Mouse (Mus musculus) E14TG2a.4 (cell line): ENCODE measurements around the gene Ffar2.

Experiments
- H3K27me3 ChIP-seq: 2 replicates; pipeline ENCODE4 v1.6.1; 2014; ENCODE audit warnings: low read length, control low read depth; ENCODE audit not compliant: insufficient read depth
- H3K36me3 ChIP-seq: 2 replicates; pipeline ENCODE4 v1.6.1; 2014; ENCODE audit warnings: low read length, control low read depth; ENCODE audit not compliant: insufficient read depth
- H3K4me1 ChIP-seq: replicated peaks from 2 replicates; pipeline ENCODE4 v1.6.1; 2014; ENCODE audit warnings: low read depth, low read length, control low read depth
- H3K4me3 ChIP-seq: replicated peaks from 2 replicates; pipeline ENCODE4 v1.5.1; 2014; ENCODE audit warnings: mild to moderate bottlenecking, low read length
- H3K9me3 ChIP-seq: 2 replicates; pipeline ENCODE4 v1.6.1; 2014; ENCODE audit warnings: low read length, control low read depth
- CTCF ChIP-seq: conservative IDR thresholded peaks from 2 replicates; pipeline ENCODE4 v1.5.1; 2014; ENCODE audit warnings: low read length
- NANOG ChIP-seq: IDR thresholded peaks from 2 replicates; pipeline ENCODE4 v1.6.1; 2014; ENCODE audit warnings: borderline replicate concordance, low read length, mixed read lengths
- POU5F1 ChIP-seq: IDR thresholded peaks from 2 replicates; pipeline ENCODE4 v1.6.1; 2014; ENCODE audit warnings: low read length, borderline replicate concordance

Gene Ffar2

DNA sequence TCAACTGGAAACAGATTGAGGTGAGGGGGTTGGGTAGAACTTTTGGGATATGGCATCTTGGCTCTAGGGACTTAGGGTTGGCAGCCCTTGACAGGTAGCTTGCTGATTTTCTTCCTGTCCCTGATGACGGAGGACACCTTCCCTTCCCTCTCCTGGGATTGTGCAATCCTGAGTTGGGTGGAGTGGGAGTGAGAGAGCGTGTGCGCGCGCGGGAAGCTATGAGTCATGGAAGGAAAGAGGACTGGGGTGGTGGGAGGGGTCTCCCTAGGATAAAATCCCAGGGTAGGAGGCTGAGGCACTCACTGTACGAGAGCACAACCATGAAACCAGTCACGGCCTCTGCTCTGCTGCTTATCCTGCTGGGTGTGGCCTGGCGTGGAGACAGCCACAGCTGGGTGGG, 47.5 kb downstream of the Ffar2 start:
- Histone ChIP-seq H3K9me3 (peaks cover 6% of the 10 kb centered on the region; the same call in 1 of the 2 replicates), H3K4me3 (no peak overlapping the region), H3K36me3 (no peaks in the 10 kb centered on the region), H3K4me1 (peaks cover 38% of the 10 kb centered on the region), H3K27me3 (peaks cover 53% of the 10 kb centered on the region)
- no peak for TF ChIP-seq NANOG
- TF ChIP-seq CTCF: no peak
- no peak for TF ChIP-seq POU5F1

DNA sequence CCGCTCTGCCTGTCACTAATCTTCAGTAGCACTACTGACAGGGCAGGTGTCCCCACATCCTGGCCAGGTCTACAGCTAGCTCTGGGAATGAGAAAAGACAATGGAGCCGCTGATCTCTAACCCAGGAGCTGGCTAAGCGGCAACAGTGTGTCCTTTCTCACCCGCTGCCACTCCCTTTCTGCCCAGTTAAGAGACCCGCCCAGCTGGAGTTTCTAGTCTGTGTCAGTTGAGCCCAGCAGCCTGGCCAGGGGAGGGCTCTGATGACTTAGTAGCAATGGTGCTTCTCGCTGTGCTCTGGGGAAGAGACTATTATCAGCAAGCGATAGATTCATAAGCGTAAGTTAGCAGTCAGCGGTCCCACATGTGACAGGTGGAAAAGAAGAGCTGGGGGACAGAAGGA, 54.3 kb downstream of the Ffar2 start:
- Histone ChIP-seq H3K4me1 (peaks cover 40% of the 10 kb centered on the region), H3K4me3 (no peak overlapping the region), H3K9me3 (peaks cover 6% of the 10 kb centered on the region; the same call in 1 of the 2 replicates), H3K36me3 (no peaks in the 10 kb centered on the region), H3K27me3 (peaks cover 58% of the 10 kb centered on the region)
- TF ChIP-seq POU5F1: no peak
- TF ChIP-seq NANOG: no peak
- TF ChIP-seq CTCF: no peak
